Mouse (Mus musculus) hindbrain, embryonic 16.5 days (tissue): ENCODE results near the gene Stx5a. TPM values are rescaled to one million over a fixed set of nuclear protein-coding genes. Genes with fewer than 3 reads are reported as not detected.

ENCODE experiments used
- ATAC-seq: fragments of 200-750 bp; cut with Nextera tagmentation; 2 replicates; pipeline ENCODE4 v1.8.0; 2017; ENCODE audit warnings: moderate TSS enrichment, moderate library complexity
- H3K27ac ChIP-seq: fragments of 300-500 bp; sonication (generic); 2 replicates; pipeline ENCODE4 v1.5.1; 2014; ENCODE audit warnings: low read depth, mild to moderate bottlenecking, control low read depth, low read length, moderate library complexity
- H3K27me3 ChIP-seq: fragments of 300-500 bp; sonication (generic); replicated peaks from 2 replicates; pipeline ENCODE4 v1.6.1; 2014; ENCODE audit warnings: low read length; ENCODE audit not compliant: control insufficient read depth, insufficient read depth
- H3K36me3 ChIP-seq: fragments of 300-500 bp; sonication (generic); 2 replicates; pipeline ENCODE4 v1.6.1; 2014; ENCODE audit warnings: mild to moderate bottlenecking, low read length, moderate library complexity, mixed read lengths; ENCODE audit not compliant: control insufficient read depth, insufficient read depth
- H3K4me1 ChIP-seq: fragments of 300-500 bp; sonication (generic); 2 replicates; pipeline ENCODE4 v1.6.1; 2014; ENCODE audit warnings: low read depth, low read length; ENCODE audit not compliant: control insufficient read depth, insufficient read depth
- H3K4me2 ChIP-seq: fragments of 300-500 bp; sonication (generic); 2 replicates; pipeline ENCODE4 v1.6.1; 2014; ENCODE audit warnings: mild to moderate bottlenecking, low read length, control low read depth, moderate library complexity
- H3K4me3 ChIP-seq: fragments of 300-500 bp; sonication (generic); 2 replicates; pipeline ENCODE4 v1.5.1; 2014; ENCODE audit warnings: mild to moderate bottlenecking, low read length, control low read depth, moderate library complexity
- H3K9ac ChIP-seq: fragments of 300-500 bp; sonication (generic); 2 replicates; pipeline ENCODE4 v1.6.1; 2014; ENCODE audit warnings: low read depth, mild to moderate bottlenecking, control low read depth, low read length, moderate library complexity
- H3K9me3 ChIP-seq: fragments of 300-500 bp; sonication (generic); 2 replicates; pipeline ENCODE4 v1.6.1; 2014; ENCODE audit warnings: mild to moderate bottlenecking, low read length, moderate library complexity; ENCODE audit not compliant: control insufficient read depth
- WGBS: fragments of 180-500 bp; shearing (Covaris S2); extraction: QIAGEN DNeasy Blood & Tissue Kit; methylation state at CpG from one replicate; pipeline ENCODE4 v1.1.7; 2014; 5-methylcytosine and 5-hydroxymethylcytosine counted together
- polyA plus RNA-seq: library from polyadenylated mRNA; unstranded; fragments of >200 nt; fragmentation: Nextera tagmentation; extraction: Ambion mirVana; gene quantifications from 2 replicates; pipeline ENCODE4 v1.2.1, GENCODE M21; 2015

Stx5a gene
- polyA plus RNA-seq, 1 experiment from 2014 or later: 109 TPM

- Histone ChIP-seq H3K36me3 (peaks cover 18% of the 10 kb centered on the region), H3K4me2 (peak within 1 kb of the TSS; percentile 99), H3K27me3 (no peaks in the 10 kb centered on the region), H3K27ac (peak within 1 kb of the TSS; percentile 97), H3K9me3 (no peaks in the 10 kb centered on the region), H3K9ac (peak within 1 kb of the TSS; percentile 93), H3K4me1 (peaks cover 30% of the 10 kb centered on the region), H3K4me3 (peak within 1 kb of the TSS; percentile 70)
- ATAC-seq: peak; percentile 94
- WGBS: under 1% methylated on average over 68 of the region's 68 CpGs
These were observed 33.0 kb downstream of the Stx5a start, which contains the start of gene Tmem179b for GRCm38 (mm10) chr19:8774086-8774835. Gene Tmem179b, minus strand, starts transcription at chr19:8774467.

- no peak; the same call in 1 of the 2 replicates for ATAC-seq
- no peaks in the 10 kb centered on the region for H3K9me3 ChIP-seq
- peak overlapping the region; percentile 70 for H3K4me3 ChIP-seq
- 7% methylated on average over 20 of the region's 20 CpGs for WGBS
- H3K4me1 ChIP-seq: peaks cover 30% of the 10 kb centered on the region
- H3K4me2 ChIP-seq: peak overlapping the region; percentile 99
- H3K9ac ChIP-seq: peak overlapping the region; percentile 93
- H3K36me3 ChIP-seq: peaks cover 16% of the 10 kb centered on the region
- peak overlapping the region; percentile 97 for H3K27ac ChIP-seq
- no peaks in the 10 kb centered on the region for H3K27me3 ChIP-seq
These were observed 33.8 kb downstream of the Stx5a start for GRCm38 (mm10) chr19:8774951-8775421.

- 0% methylated on average over 31 of the region's 32 CpGs for WGBS
- H3K4me2 ChIP-seq: peak within 1 kb of the TSS; percentile 82
- no peaks in the 10 kb centered on the region for H3K9me3 ChIP-seq
- H3K9ac ChIP-seq: peak within 1 kb of the TSS; percentile 76
- H3K27me3 ChIP-seq: no peaks in the 10 kb centered on the region
- H3K4me3 ChIP-seq: peak within 1 kb of the TSS; percentile 83
- H3K27ac ChIP-seq: peak within 1 kb of the TSS; percentile 89
- peaks cover 14% of the 10 kb centered on the region for H3K4me1 ChIP-seq
- peak; percentile 99 for ATAC-seq
- H3K36me3 ChIP-seq: peaks cover 18% of the 10 kb centered on the region
These were observed 45.0 kb downstream of the Stx5a start, which contains the start of gene Taf6l for GRCm38 (mm10) chr19:8786008-8786781. Gene Taf6l, minus strand, starts transcription at chr19:8786417.

- ATAC-seq: no peak
- Histone ChIP-seq H3K9me3 (no peaks in the 10 kb centered on the region), H3K4me2 (no peak overlapping the region), H3K9ac (0 out of 2 replicates have a peak overlapping the region, but pooled peaks have one; percentile 9), H3K27ac (peak overlapping the region; percentile 55; the same call in 1 of the 2 replicates), H3K4me3 (no peak overlapping the region), H3K4me1 (peaks cover 14% of the 10 kb centered on the region), H3K27me3 (no peaks in the 10 kb centered on the region), H3K36me3 (peaks cover 7% of the 10 kb centered on the region)
- 22% methylated on average over 3 of the region's 3 CpGs for WGBS
These were observed 47.3 kb downstream of the Stx5a start for GRCm38 (mm10) chr19:8788521-8788920.

GRCm38 (mm10) chr19:8789171-8789570 lies 48.0 kb downstream of the Stx5a start:
- Histone ChIP-seq H3K27ac (peak overlapping the region; percentile 55), H3K4me3 (no peak overlapping the region), H3K4me2 (no peak overlapping the region), H3K9ac (no peak overlapping the region), H3K36me3 (peaks cover 12% of the 10 kb centered on the region), H3K4me1 (peaks cover 14% of the 10 kb centered on the region), H3K9me3 (no peaks in the 10 kb centered on the region), H3K27me3 (no peaks in the 10 kb centered on the region)
- no peak for ATAC-seq
- WGBS: 38% methylated on average over 1 of the region's 1 CpGs

- no peaks in the 10 kb centered on the region for H3K9me3 ChIP-seq
- peaks cover 18% of the 10 kb centered on the region for H3K36me3 ChIP-seq
- no peak overlapping the region for H3K27ac ChIP-seq
- no peak overlapping the region for H3K4me2 ChIP-seq
- H3K27me3 ChIP-seq: no peaks in the 10 kb centered on the region
- H3K4me3 ChIP-seq: no peak overlapping the region
- WGBS: 90% methylated on average over 7 of the region's 7 CpGs
- no peak for ATAC-seq
- H3K4me1 ChIP-seq: peaks cover 12% of the 10 kb centered on the region
- no peak overlapping the region for H3K9ac ChIP-seq
These were observed 49.0 kb downstream of the Stx5a start for GRCm38 (mm10) chr19:8790171-8790570.

- Histone ChIP-seq H3K27me3 (no peaks in the 10 kb centered on the region), H3K4me1 (peaks cover 18% of the 10 kb centered on the region), H3K9ac (peak within 1 kb of the TSS; percentile 82), H3K36me3 (peaks cover 15% of the 10 kb centered on the region), H3K27ac (peak within 1 kb of the TSS; percentile 78), H3K4me3 (peak within 1 kb of the TSS; percentile 88), H3K4me2 (peak within 1 kb of the TSS; percentile 91), H3K9me3 (no peaks in the 10 kb centered on the region)
- peak; percentile 79 for ATAC-seq
- WGBS: 1% methylated on average over 25 of the region's 25 CpGs
These were observed 57.2 kb downstream of the Stx5a start, which contains the start of gene Polr2g for GRCm38 (mm10) chr19:8798264-8798946. Gene Polr2g, minus strand, starts transcription at chr19:8798577.

- H3K36me3 ChIP-seq: peaks cover 11% of the 10 kb centered on the region
- H3K9ac ChIP-seq: no peak overlapping the region; the same call in 1 of the 2 replicates
- ATAC-seq: no peak
- no peak overlapping the region for H3K4me3 ChIP-seq
- peak overlapping the region; percentile 91 for H3K4me2 ChIP-seq
- H3K27ac ChIP-seq: no peak overlapping the region
- H3K4me1 ChIP-seq: peaks cover 22% of the 10 kb centered on the region
- H3K27me3 ChIP-seq: no peaks in the 10 kb centered on the region
- no peaks in the 10 kb centered on the region for H3K9me3 ChIP-seq
These were observed 57.7 kb downstream of the Stx5a start for GRCm38 (mm10) chr19:8798947-8799315.
